Mouse (Mus musculus) kidney, embryonic 16.5 days (tissue): ENCODE results near the gene Mef2b. TPM values are rescaled to one million over a fixed set of nuclear protein-coding genes. Genes with fewer than 3 reads are reported as not detected.

Experiments used
- ATAC-seq: fragments of 200-750 bp; cut with Nextera tagmentation; 2 replicates; pipeline ENCODE4 v1.8.0; 2017; ENCODE audit warnings: moderate TSS enrichment; ENCODE audit not compliant: low FRiP score, low TSS enrichment
- H3K27ac ChIP-seq: fragments of 300-500 bp; sonication (generic); 2 replicates; pipeline ENCODE4 v1.5.1; 2014; ENCODE audit warnings: low read length
- H3K27me3 ChIP-seq: fragments of 300-500 bp; sonication (generic); 2 replicates; pipeline ENCODE4 v1.6.1; 2014; ENCODE audit warnings: low read length, control low read depth, mixed read lengths; ENCODE audit not compliant: insufficient read depth
- H3K36me3 ChIP-seq: fragments of 300-500 bp; sonication (generic); 2 replicates; pipeline ENCODE4 v1.6.1; 2014; ENCODE audit warnings: low read length, control low read depth, mixed read lengths; ENCODE audit not compliant: insufficient read depth
- H3K4me1 ChIP-seq: fragments of 300-500 bp; sonication (generic); 2 replicates; pipeline ENCODE4 v1.6.1; 2014; ENCODE audit warnings: low read length, control low read depth, mixed read lengths; ENCODE audit not compliant: insufficient read depth
- H3K4me2 ChIP-seq: fragments of 300-500 bp; sonication (generic); replicated peaks from 2 replicates; pipeline ENCODE4 v1.6.1; 2014; ENCODE audit warnings: low read depth, low read length
- H3K4me3 ChIP-seq: fragments of 300-500 bp; sonication (generic); 2 replicates; pipeline ENCODE4 v1.5.1; 2014; ENCODE audit warnings: mild to moderate bottlenecking, low read length
- H3K9ac ChIP-seq: fragments of 300-500 bp; sonication (generic); replicated peaks from 2 replicates; pipeline ENCODE4 v1.6.1; 2014; ENCODE audit warnings: low read length
- H3K9me3 ChIP-seq: fragments of 300-500 bp; sonication (generic); 2 replicates; pipeline ENCODE4 v1.6.1; 2016; ENCODE audit warnings: low read length, control low read depth
- WGBS: fragments of 180-500 bp; shearing (Covaris S2); extraction: QIAGEN DNeasy Blood & Tissue Kit; methylation state at CpG from one replicate; pipeline ENCODE4 v1.1.7; 2014; 5-methylcytosine and 5-hydroxymethylcytosine counted together
- polyA plus RNA-seq: library from polyadenylated mRNA; unstranded; fragments of >200 nt; fragmentation: Nextera tagmentation; extraction: Ambion mirVana; gene quantifications from 2 replicates; pipeline ENCODE4 v1.2.1, GENCODE M21; 2015

The Mef2b gene
- polyA plus RNA-seq, 1 experiment from 2014 or later: 0.24 TPM

- Histone ChIP-seq H3K27me3 (no peaks in the 10 kb centered on the region), H3K9ac (no peak overlapping the region), H3K4me1 (no peaks in the 10 kb centered on the region), H3K27ac (no peak overlapping the region), H3K4me3 (no peak overlapping the region), H3K9me3 (no peaks in the 10 kb centered on the region), H3K4me2 (no peak overlapping the region), H3K36me3 (no peaks in the 10 kb centered on the region)
- 84% methylated on average over 3 of the region's 3 CpGs for WGBS
- no peak for ATAC-seq
Measured at GRCm38 (mm10) chr8:70194191-70194590, 54.7 kb downstream of the Mef2b start.

GRCm38 (mm10) chr8:70195762-70196161, 56.3 kb downstream of the Mef2b start:
- H3K9me3 ChIP-seq: no peaks in the 10 kb centered on the region
- 79% methylated on average over 2 of the region's 2 CpGs for WGBS
- no peaks in the 10 kb centered on the region for H3K4me1 ChIP-seq
- H3K4me2 ChIP-seq: no peak overlapping the region
- no peak overlapping the region for H3K9ac ChIP-seq
- H3K27me3 ChIP-seq: no peaks in the 10 kb centered on the region
- H3K4me3 ChIP-seq: no peak overlapping the region
- H3K36me3 ChIP-seq: no peaks in the 10 kb centered on the region
- ATAC-seq: no peak
- H3K27ac ChIP-seq: no peak overlapping the region

- no peaks in the 10 kb centered on the region for H3K36me3 ChIP-seq
- no peaks in the 10 kb centered on the region for H3K4me1 ChIP-seq
- H3K4me2 ChIP-seq: no peak overlapping the region
- no peak overlapping the region for H3K9ac ChIP-seq
- no peaks in the 10 kb centered on the region for H3K9me3 ChIP-seq
- WGBS: 57% methylated on average over 7 of the region's 7 CpGs
- H3K4me3 ChIP-seq: no peak overlapping the region
- peak; percentile 40; the same call in 1 of the 2 replicates for ATAC-seq
- no peak overlapping the region for H3K27ac ChIP-seq
- H3K27me3 ChIP-seq: no peaks in the 10 kb centered on the region
Measured at GRCm38 (mm10) chr8:70197603-70198002, 58.1 kb downstream of the Mef2b start.

GRCm38 (mm10) chr8:70200098-70200681, 60.7 kb downstream of the Mef2b start:
- no peaks in the 10 kb centered on the region for H3K27me3 ChIP-seq
- H3K4me2 ChIP-seq: no peak overlapping the region
- no peak for ATAC-seq
- H3K27ac ChIP-seq: no peak overlapping the region
- WGBS: 48% methylated on average over 5 of the region's 5 CpGs
- H3K4me3 ChIP-seq: no peak overlapping the region
- H3K36me3 ChIP-seq: no peaks in the 10 kb centered on the region
- no peaks in the 10 kb centered on the region for H3K9me3 ChIP-seq
- H3K9ac ChIP-seq: no peak overlapping the region
- no peaks in the 10 kb centered on the region for H3K4me1 ChIP-seq

GRCm38 (mm10) chr8:70201417-70201816, 61.9 kb downstream of the Mef2b start:
- no peak for ATAC-seq
- Histone ChIP-seq H3K9me3 (no peaks in the 10 kb centered on the region), H3K36me3 (no peaks in the 10 kb centered on the region), H3K4me1 (no peaks in the 10 kb centered on the region), H3K27ac (no peak overlapping the region), H3K9ac (no peak overlapping the region), H3K4me2 (no peak overlapping the region), H3K4me3 (no peak overlapping the region), H3K27me3 (no peaks in the 10 kb centered on the region)
- 77% methylated on average over 3 of the region's 3 CpGs for WGBS

- 73% methylated on average over 4 of the region's 4 CpGs for WGBS
- Histone ChIP-seq H3K4me3 (no peak overlapping the region), H3K27me3 (no peaks in the 10 kb centered on the region), H3K4me2 (no peak overlapping the region), H3K9ac (no peak overlapping the region), H3K4me1 (no peaks in the 10 kb centered on the region), H3K9me3 (no peaks in the 10 kb centered on the region), H3K27ac (no peak overlapping the region), H3K36me3 (no peaks in the 10 kb centered on the region)
- no peak for ATAC-seq
Measured at GRCm38 (mm10) chr8:70203072-70203471, 63.6 kb downstream of the Mef2b start.

GRCm38 (mm10) chr8:70204757-70205156, 65.2 kb downstream of the Mef2b start:
- no peak for ATAC-seq
- Histone ChIP-seq H3K36me3 (no peaks in the 10 kb centered on the region), H3K4me3 (no peak overlapping the region), H3K27ac (no peak overlapping the region), H3K27me3 (no peaks in the 10 kb centered on the region), H3K9ac (no peak overlapping the region), H3K4me1 (no peaks in the 10 kb centered on the region), H3K9me3 (no peaks in the 10 kb centered on the region), H3K4me2 (no peak overlapping the region)
- 69% methylated on average over 1 of the region's 1 CpGs for WGBS

GRCm38 (mm10) chr8:70208130-70208529, 68.6 kb downstream of the Mef2b start:
- no peaks in the 10 kb centered on the region for H3K9me3 ChIP-seq
- H3K27ac ChIP-seq: no peak overlapping the region
- no peak overlapping the region for H3K9ac ChIP-seq
- peaks cover 14% of the 10 kb centered on the region for H3K4me1 ChIP-seq
- no peak overlapping the region for H3K4me2 ChIP-seq
- WGBS: 27% methylated on average over 1 of the region's 1 CpGs
- H3K27me3 ChIP-seq: no peaks in the 10 kb centered on the region
- no peak overlapping the region for H3K4me3 ChIP-seq
- H3K36me3 ChIP-seq: no peaks in the 10 kb centered on the region
- ATAC-seq: no peak

GRCm38 (mm10) chr8:70210538-70210937, 71.0 kb downstream of the Mef2b start:
- 14% methylated on average over 8 of the region's 8 CpGs for WGBS
- Histone ChIP-seq H3K27me3 (no peaks in the 10 kb centered on the region), H3K4me1 (peaks cover 15% of the 10 kb centered on the region), H3K27ac (peak overlapping the region; percentile 8; the same call in 1 of the 2 replicates), H3K4me3 (no peak overlapping the region), H3K9me3 (no peaks in the 10 kb centered on the region), H3K4me2 (peak overlapping the region; percentile 32), H3K9ac (peak overlapping the region; percentile 14; the same call in 1 of the 2 replicates), H3K36me3 (no peaks in the 10 kb centered on the region)
- no peak for ATAC-seq

GRCm38 (mm10) chr8:70211275-70211674, 71.8 kb downstream of the Mef2b start:
- H3K27me3 ChIP-seq: no peaks in the 10 kb centered on the region
- peaks cover 15% of the 10 kb centered on the region for H3K4me1 ChIP-seq
- H3K27ac ChIP-seq: no peak overlapping the region
- peak overlapping the region; percentile 68 for H3K4me3 ChIP-seq
- H3K4me2 ChIP-seq: peak overlapping the region; percentile 97
- H3K9me3 ChIP-seq: no peaks in the 10 kb centered on the region
- peak overlapping the region; percentile 63 for H3K9ac ChIP-seq
- 78% methylated on average over 1 of the region's 1 CpGs for WGBS
- no peak for ATAC-seq
- H3K36me3 ChIP-seq: no peaks in the 10 kb centered on the region
